Mouse (Mus musculus) C2C12 (cell line): ENCODE results near the gene Gnao1. TPM values are rescaled to one million over a fixed set of nuclear protein-coding genes. Genes with fewer than 3 reads are reported as not detected.

ENCODE experiments used
- H3K27me3 ChIP-seq: one replicate; pipeline ENCODE4 v1.6.1; 2011; ENCODE audit not compliant: control insufficient read depth, insufficient read depth, insufficient read length
- H3K36me3 ChIP-seq: one replicate; pipeline ENCODE4 v1.6.1; 2011; ENCODE audit not compliant: control insufficient read depth, insufficient read depth
- H3K4me3 ChIP-seq: one replicate; pipeline ENCODE4 v1.5.1; 2011; ENCODE audit warnings: mild to moderate bottlenecking, control low read depth; ENCODE audit not compliant: poor library complexity, insufficient read depth, severe bottlenecking
- H3K79me2 ChIP-seq: one replicate; pipeline ENCODE4 v1.6.1; 2011; ENCODE audit not compliant: control insufficient read depth, insufficient read depth
- H3K79me3 ChIP-seq: one replicate; pipeline ENCODE4 v1.6.1; 2011; ENCODE audit warnings: low read depth, control low read depth
- H3ac ChIP-seq: one replicate; pipeline ENCODE3; 2011; ENCODE audit warnings: low read depth; ENCODE audit not compliant: control insufficient read depth, insufficient read length
- CEBPB ChIP-seq: IDR thresholded peaks from one replicate; pipeline ENCODE4 v1.6.1; 2011; ENCODE audit warnings: low read depth, mild to moderate bottlenecking, control low read depth, moderate library complexity
- CTCF ChIP-seq: IDR thresholded peaks from one replicate; pipeline ENCODE4 v1.5.1; 2011; ENCODE audit not compliant: control insufficient read depth, insufficient read depth, insufficient read length
- FOSL1 ChIP-seq: IDR thresholded peaks from one replicate; pipeline ENCODE4 v1.8.0; 2011; ENCODE audit warnings: mild to moderate bottlenecking, low read length; ENCODE audit not compliant: poor library complexity, insufficient read depth, severe bottlenecking
- MAX ChIP-seq: IDR thresholded peaks from one replicate; pipeline ENCODE4 v1.6.1; 2011; ENCODE audit warnings: mild to moderate bottlenecking, control low read depth
- MYOD1 ChIP-seq: IDR thresholded peaks from one replicate; pipeline ENCODE4 v1.6.1; 2011; ENCODE audit warnings: low read depth; ENCODE audit not compliant: control insufficient read depth, insufficient read length
- MYOG ChIP-seq: IDR thresholded peaks from one replicate; pipeline ENCODE4 v1.6.1; 2011; ENCODE audit not compliant: control insufficient read depth, insufficient read length; ENCODE audit errors: extremely low read depth
- USF1 ChIP-seq: IDR thresholded peaks from one replicate; pipeline ENCODE4 v1.6.1; 2011; ENCODE audit warnings: low read depth, mild to moderate bottlenecking, control low read depth, moderate library complexity
- polyA plus RNA-seq: library from polyadenylated mRNA; unstranded; fragments of >200 nt; fragmentation: generic; extraction: Trizol; gene quantifications from one replicate; pipeline ENCODE4 v1.2.1, GENCODE M21; 2012; ENCODE audit warnings: missing spikeins

The Gnao1 gene
- polyA plus RNA-seq, 1 experiment = 20.5 TPM

DNA sequence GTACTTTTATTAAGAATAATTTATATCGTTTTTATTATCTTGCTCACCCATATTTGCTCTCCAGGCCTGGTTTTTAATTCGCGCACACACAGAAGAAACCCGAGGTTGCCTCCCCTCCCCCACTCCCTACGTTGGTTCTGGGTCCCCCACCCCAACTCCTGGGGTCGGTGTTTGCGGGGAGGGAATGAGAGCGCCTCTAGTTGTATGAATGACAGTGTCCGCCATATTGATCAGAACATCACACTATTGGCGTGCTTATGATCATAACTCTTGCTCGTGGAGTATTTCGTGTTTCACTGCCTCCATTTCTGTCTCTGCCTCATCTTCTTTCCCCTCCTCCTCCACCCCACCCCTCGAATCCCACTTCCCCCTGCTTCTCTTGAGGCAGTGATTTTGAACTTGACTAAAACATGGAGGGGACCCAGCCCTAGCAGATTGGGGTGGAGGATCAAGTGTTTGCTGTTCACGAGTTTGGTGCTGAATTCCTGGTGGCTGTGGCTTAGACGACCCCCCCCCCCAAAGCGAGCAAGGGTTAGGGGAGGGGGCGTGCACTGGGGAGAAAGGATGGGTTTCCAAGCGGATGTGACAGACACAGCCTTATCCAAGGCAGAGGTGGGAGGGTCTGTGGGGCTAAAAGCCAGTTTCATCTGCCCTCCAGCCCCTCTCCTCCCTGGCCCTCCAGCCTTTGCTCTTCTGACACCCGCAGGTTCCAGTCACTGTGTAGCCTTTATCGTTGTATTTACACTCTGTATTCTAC, 2.1 kb downstream of the Gnao1 start:
- H3K79me2 ChIP-seq = peaks cover 27% of the 10 kb centered on the region
- peaks cover 3% of the 10 kb centered on the region for H3K27me3 ChIP-seq
- TF ChIP-seq CEBPB (no peak), MYOG (no peak), FOSL1 (no peak), CTCF (no peak), USF1 (no peak), MYOD1 (no peak), MAX (no peak)
- H3K36me3 ChIP-seq = no peaks in the 10 kb centered on the region
- H3ac ChIP-seq = no peak overlapping the region
- no peaks in the 10 kb centered on the region for H3K79me3 ChIP-seq
- peak overlapping the region; percentile 59 for H3K4me3 ChIP-seq

DNA sequence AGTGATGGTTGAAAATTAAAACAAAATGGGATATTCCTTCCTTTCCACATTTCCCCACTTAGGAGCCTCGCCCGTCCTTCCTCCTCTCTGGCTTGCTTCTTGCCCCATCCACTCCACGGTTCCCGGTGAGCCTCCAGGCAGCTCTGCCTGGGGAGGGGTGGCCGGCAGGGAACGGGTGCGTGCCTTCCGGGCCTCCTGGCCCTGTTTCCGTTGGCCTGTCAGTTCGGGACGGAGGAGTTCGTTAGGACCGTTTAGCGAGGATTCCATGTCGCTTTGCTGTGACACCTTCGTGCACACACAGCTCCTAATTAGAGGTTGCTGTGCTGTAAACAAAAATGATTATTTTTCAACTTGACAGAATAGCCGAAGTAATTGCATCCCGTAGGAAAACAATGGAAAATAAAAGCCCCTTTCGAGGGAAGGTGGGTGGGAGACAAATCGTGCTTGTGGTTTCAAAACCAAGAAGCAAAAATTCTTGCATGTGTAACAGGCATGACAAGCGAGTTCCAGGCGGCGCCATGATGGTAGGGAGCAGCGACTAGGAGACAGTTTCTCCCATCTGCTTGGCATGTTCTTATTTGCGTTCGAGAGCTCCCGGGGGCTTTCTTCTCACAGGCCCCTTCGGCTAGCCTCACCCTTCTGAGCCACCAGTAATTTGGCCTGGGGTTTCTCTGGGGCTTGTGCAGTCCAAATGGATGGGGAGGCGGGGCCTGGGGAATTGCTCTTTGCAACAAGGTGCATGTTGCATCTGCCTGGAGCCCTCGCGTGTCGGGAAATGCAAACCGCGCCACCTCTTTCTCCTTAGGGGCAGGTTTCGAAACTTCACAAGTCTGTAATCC, 3.0 kb downstream of the Gnao1 start:
- H3K4me3 ChIP-seq = no peak overlapping the region
- TF ChIP-seq MYOG (no peak), CEBPB (no peak), MYOD1 (no peak), MAX (no peak), USF1 (no peak)
- no peaks in the 10 kb centered on the region for H3K27me3 ChIP-seq
- H3K79me3 ChIP-seq = no peaks in the 10 kb centered on the region
- no peaks in the 10 kb centered on the region for H3K36me3 ChIP-seq
- H3K79me2 ChIP-seq = peaks cover 27% of the 10 kb centered on the region
- no peak overlapping the region for H3ac ChIP-seq

DNA sequence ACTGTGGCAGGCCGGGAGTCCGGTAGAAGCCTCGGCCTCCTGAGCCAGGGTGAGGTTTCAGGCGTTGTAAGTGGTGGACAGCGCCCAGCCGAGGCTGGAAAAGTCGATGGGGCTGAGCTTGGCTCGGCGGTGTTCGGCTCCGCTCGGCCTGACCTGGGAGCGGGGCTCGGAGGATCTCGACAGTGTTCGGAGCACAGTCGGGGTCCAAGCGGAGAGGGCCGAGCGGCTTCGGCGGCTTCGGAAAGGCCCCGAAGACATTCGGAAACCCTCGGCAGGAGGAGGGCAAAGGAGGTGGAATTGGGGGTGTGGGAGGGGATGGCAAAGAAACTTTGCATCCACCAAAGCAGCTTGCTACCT, 3.6 kb downstream of the Gnao1 start:
- Histone ChIP-seq H3ac (no peak overlapping the region), H3K36me3 (no peaks in the 10 kb centered on the region), H3K4me3 (no peak overlapping the region), H3K79me2 (peaks cover 27% of the 10 kb centered on the region), H3K27me3 (no peaks in the 10 kb centered on the region), H3K79me3 (no peaks in the 10 kb centered on the region)
- TF ChIP-seq CEBPB (no peak), MYOG (no peak), FOSL1 (no peak), MYOD1 (no peak), CTCF (no peak), MAX (no peak), USF1 (no peak)

DNA sequence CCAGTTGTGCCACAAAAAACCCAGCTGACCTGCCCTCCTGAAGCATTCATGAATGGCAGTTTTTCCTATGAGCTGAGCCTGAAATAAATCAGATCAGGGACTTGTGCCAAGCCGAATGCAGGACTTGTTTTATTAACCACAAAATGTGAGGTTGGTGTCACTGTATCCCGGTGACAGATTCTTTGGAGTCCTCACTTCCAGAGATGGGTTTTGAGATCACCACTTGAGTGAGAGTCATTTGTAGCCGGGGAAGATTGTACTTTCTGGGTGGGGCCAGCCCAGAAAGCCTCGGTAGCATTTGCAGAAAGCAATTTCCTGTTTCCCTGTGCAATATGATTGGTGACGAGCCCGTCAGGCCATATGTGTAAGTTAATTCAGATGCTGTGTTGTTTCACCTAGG, 4.5 kb downstream of the Gnao1 start:
- Histone ChIP-seq H3K79me3 (no peaks in the 10 kb centered on the region), H3K79me2 (peaks cover 27% of the 10 kb centered on the region), H3K27me3 (no peaks in the 10 kb centered on the region), H3K36me3 (peaks cover 6% of the 10 kb centered on the region), H3ac (no peak overlapping the region), H3K4me3 (no peak overlapping the region)
- TF ChIP-seq USF1 = no peak
- no peak for TF ChIP-seq MYOD1
- no peak for TF ChIP-seq CEBPB

DNA sequence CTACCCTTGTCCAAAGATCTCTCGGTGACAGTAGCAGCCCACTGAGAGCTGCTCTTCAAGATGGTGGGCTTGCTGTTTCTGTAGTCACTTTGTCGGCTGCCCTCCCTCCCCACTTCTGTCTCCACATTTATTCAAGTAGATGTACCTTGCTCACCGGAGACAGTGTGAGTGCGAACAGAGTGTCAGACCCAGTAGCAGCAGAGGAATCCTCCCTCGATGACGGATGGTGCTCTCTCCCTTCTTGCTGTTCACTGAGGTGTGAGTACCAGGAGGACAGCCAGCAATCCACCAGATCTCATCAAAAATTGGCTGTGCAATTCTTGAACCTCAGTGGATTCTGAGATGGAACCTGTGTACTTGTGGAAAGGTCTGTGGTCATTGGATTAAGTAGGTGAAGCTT, 6.5 kb downstream of the Gnao1 start:
- Histone ChIP-seq H3K79me3 (no peaks in the 10 kb centered on the region), H3K4me3 (no peak overlapping the region), H3ac (no peak overlapping the region), H3K36me3 (peaks cover 9% of the 10 kb centered on the region), H3K79me2 (peaks cover 25% of the 10 kb centered on the region), H3K27me3 (no peaks in the 10 kb centered on the region)
- TF ChIP-seq FOSL1 (no peak), USF1 (no peak), CTCF (no peak), CEBPB (no peak)

DNA sequence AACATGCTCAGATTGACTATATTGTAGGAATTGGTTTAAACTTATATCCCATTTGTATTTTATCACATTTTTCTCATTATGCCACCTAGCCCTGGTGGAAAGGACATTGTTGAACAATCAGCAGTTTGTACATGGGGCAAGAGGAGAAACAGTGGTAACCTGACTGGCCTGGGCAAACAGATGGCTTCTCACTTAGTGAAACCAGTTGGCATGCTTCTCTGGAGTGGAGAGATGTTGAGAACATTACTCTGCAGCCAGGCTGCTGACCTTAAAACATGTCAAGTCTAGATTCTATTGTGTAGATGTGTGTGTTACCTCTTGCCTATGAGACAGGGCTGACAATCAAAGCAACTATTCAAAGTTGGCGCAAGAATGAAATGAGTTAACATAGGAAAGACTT, 7.6 kb downstream of the Gnao1 start:
- H3K4me3 ChIP-seq = no peak overlapping the region
- H3K36me3 ChIP-seq = peaks cover 9% of the 10 kb centered on the region
- H3K27me3 ChIP-seq = no peaks in the 10 kb centered on the region
- H3ac ChIP-seq = no peak overlapping the region
- TF ChIP-seq USF1 (no peak), MAX (no peak), MYOG (no peak), CEBPB (no peak), FOSL1 (no peak), CTCF (no peak), MYOD1 (no peak)
- H3K79me3 ChIP-seq = no peaks in the 10 kb centered on the region
- peaks cover 14% of the 10 kb centered on the region for H3K79me2 ChIP-seq
